Mouse (Mus musculus) spleen, adult 2 months (tissue): Measurements from ENCODE around the gene Ndufv2.

Source experiments
- CTCF ChIP-seq: fragments of 200-500 bp; IDR thresholded peaks from 2 replicates; pipeline ENCODE4 v1.5.1; 2011; ENCODE audit warnings: mild to moderate bottlenecking, inconsistent platforms; ENCODE audit not compliant: insufficient read depth, insufficient read length, insufficient replicate concordance; ENCODE audit errors: extremely low read depth
- POLR2A ChIP-seq: fragments of 200-500 bp; IDR thresholded peaks from 2 replicates; pipeline ENCODE4 v1.6.1; 2011; ENCODE audit warnings: low read depth, low read length, inconsistent platforms

DNA sequence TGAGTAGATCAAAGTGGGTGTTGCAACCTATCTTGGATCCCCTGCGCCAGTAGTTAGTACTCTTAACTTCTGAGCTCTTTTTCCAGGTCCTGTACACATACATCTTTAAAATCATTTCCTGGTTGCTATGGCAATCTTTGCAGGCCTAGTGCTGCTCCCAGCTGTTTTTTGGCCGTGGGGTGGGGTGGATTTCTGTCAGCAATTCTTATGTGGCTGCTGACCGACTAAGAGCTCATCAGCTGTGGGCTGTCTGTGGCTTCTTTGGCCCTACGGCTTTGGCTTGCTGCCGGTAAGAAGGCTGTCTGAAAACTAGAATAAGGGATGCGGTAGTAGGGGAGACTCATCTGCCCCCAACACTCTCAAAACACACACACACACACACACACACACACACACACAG is 9.4 kb upstream of the Ndufv2 start:
- TF ChIP-seq CTCF, result no peak
- TF ChIP-seq POLR2A, result no peak
